Mouse (Mus musculus) spleen, adult 2 months (tissue): ENCODE results near the gene Tpo.

Source experiments
- CTCF ChIP-seq: fragments of 200-500 bp; IDR thresholded peaks from 2 replicates; pipeline ENCODE4 v1.5.1; 2011; ENCODE audit warnings: mild to moderate bottlenecking, inconsistent platforms; ENCODE audit not compliant: insufficient read depth, insufficient read length, insufficient replicate concordance; ENCODE audit errors: extremely low read depth
- POLR2A ChIP-seq: fragments of 200-500 bp; IDR thresholded peaks from 2 replicates; pipeline ENCODE4 v1.6.1; 2011; ENCODE audit warnings: low read depth, low read length, inconsistent platforms

DNA sequence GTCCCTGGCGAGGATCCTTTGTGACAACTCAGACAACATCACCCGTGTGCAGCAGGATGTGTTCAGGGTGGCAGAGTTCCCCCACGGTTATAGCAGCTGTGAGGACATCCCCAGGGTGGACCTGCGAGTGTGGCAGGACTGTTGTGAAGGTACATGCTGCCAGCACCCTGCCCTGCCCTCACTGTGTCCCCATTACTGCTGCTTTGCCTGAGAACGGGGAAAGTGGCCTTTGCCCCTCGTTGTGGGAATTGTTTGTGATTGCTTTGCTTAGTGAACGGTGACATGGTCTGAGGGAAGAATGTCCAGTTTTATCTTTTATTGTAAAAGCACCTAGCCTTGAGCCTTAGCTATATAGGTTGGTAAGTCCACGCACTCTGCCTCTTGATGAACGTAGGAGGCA is 125.8 kb downstream of the Tpo start:
- TF ChIP-seq POLR2A (no peak), CTCF (no peak)
